In genomic region chr12:73730603-73731002, GRCm38 (mm10) we compare ENCODE assay signal across 14 mouse cellular contexts.
DNase-seq lines count a peak whose midpoint lies in the region; ATAC-seq and TF ChIP-seq lines count a peak whose summit lies in the region.
"Had no signal": no experiment of that assay in that cellular context is flagged by ENCODE, and none has a peak within 500 bp of the region (broad histone marks: within the 10 kb centered on the region; RNA-seq: fewer than 3 reads in every experiment).

No protein-coding gene starts in this region.

- H3K4me3 ChIP-seq in liver, adult 2 months (ENCODE audit: insufficient read depth, low read depth, low read length): no peak overlapping the region
- no peak overlapping the region for H3K4me3 ChIP-seq in liver, embryonic 12.5 days
- H3K4me3 ChIP-seq in embryonic facial prominence, embryonic 10.5 days: no peak overlapping the region
- H3K4me3 ChIP-seq: limb, embryonic 13.5 days; lung, embryonic 15.5 days had no signal

- DNase-seq in adrenal gland, adult (ENCODE audit: inconsistent age in 2 of 2, low spot score in 1 of 2): peak; percentile 60 to 86
- DNase-seq in adrenal gland, postnatal 25 days: no peak
- DNase-seq in liver, adult 2 months (ENCODE audit: extremely low read depth, low read depth, low spot score): peak; percentile 14
- DNase-seq in embryonic facial prominence, embryonic 10.5 days (ENCODE audit: low spot score): peak; percentile 45
- peak; percentile 94 for DNase-seq in retina, postnatal 1 day
- no peak for DNase-seq in spleen, postnatal 14 days (ENCODE audit: low spot score in 2 of 2)
- no peak for DNase-seq in B cell, adult 2 months
- DNase-seq: heart, postnatal 14 days; kidney, adult 8-10 months; spleen, adult 18-20 months had no signal

- no peak for ATAC-seq in liver, embryonic 12.5 days
- ATAC-seq: forebrain, embryonic 16.5 days had no signal

- H3K27me3 ChIP-seq in liver, adult 2 months (ENCODE audit: control insufficient read depth, insufficient read depth, low read length): no peaks in the 10 kb centered on the region
- H3K27me3 ChIP-seq in liver, embryonic 12.5 days (replicated peaks): no peaks in the 10 kb centered on the region
- H3K27me3 ChIP-seq in embryonic facial prominence, embryonic 10.5 days (replicated peaks; ENCODE audit: low read depth, poor library complexity, severe bottlenecking): peaks cover 61% of the 10 kb centered on the region
- H3K27me3 ChIP-seq: limb, embryonic 13.5 days; lung, embryonic 15.5 days had no signal

- H3K79me2 ChIP-seq in liver, adult 2 months (ENCODE audit: control insufficient read depth, insufficient read depth, low read length): no peaks in the 10 kb centered on the region

- no peaks in the 10 kb centered on the region for H3K9me3 ChIP-seq in liver, embryonic 12.5 days (replicated peaks)
- H3K9me3 ChIP-seq in embryonic facial prominence, embryonic 10.5 days: no peaks in the 10 kb centered on the region
- H3K9me3 ChIP-seq: limb, embryonic 13.5 days; lung, embryonic 15.5 days had no signal

- no peak overlapping the region for H3K9ac ChIP-seq in liver, adult 2 months (ENCODE audit: low read depth, low read length)
- no peak overlapping the region for H3K9ac ChIP-seq in liver, embryonic 12.5 days
- H3K9ac ChIP-seq: limb, embryonic 13.5 days; lung, embryonic 15.5 days had no signal

- no peak overlapping the region for H3K27ac ChIP-seq in liver, adult 2 months (replicated peaks; ENCODE audit: insufficient read depth, low read depth, low read length)
- H3K27ac ChIP-seq in liver, embryonic 12.5 days: no peak overlapping the region
- H3K27ac ChIP-seq in embryonic facial prominence, embryonic 10.5 days (replicated peaks): no peak overlapping the region
- H3K27ac ChIP-seq: limb, embryonic 13.5 days; lung, embryonic 15.5 days had no signal

- no peak overlapping the region for H3K4me2 ChIP-seq in liver, embryonic 12.5 days
- H3K4me2 ChIP-seq: limb, embryonic 13.5 days; lung, embryonic 15.5 days had no signal

- H3K36me3 ChIP-seq in liver, adult 2 months (ENCODE audit: control insufficient read depth, insufficient read depth, low read length): no peaks in the 10 kb centered on the region
- no peaks in the 10 kb centered on the region for H3K36me3 ChIP-seq in liver, embryonic 12.5 days
- no peaks in the 10 kb centered on the region for H3K36me3 ChIP-seq in embryonic facial prominence, embryonic 10.5 days (replicated peaks)
- H3K36me3 ChIP-seq: limb, embryonic 13.5 days; lung, embryonic 15.5 days had no signal

- no peaks in the 10 kb centered on the region for H3K4me1 ChIP-seq in liver, adult 2 months (ENCODE audit: control insufficient read depth, insufficient read depth, low read length)
- no peaks in the 10 kb centered on the region for H3K4me1 ChIP-seq in liver, embryonic 12.5 days
- H3K4me1 ChIP-seq in embryonic facial prominence, embryonic 10.5 days: peaks cover 24% of the 10 kb centered on the region

- no peak for TF ChIP-seq CTCF in liver, adult 2 months (IDR thresholded peaks at IDR 0.05; ENCODE audit: low read depth, low read length)

- no peak for TF ChIP-seq POLR2A in liver, adult 2 months (IDR thresholded peaks at IDR 0.05; ENCODE audit: extremely low read depth, insufficient read depth, low read length)

- 71% methylated on average over 4 of the region's 4 CpGs for WGBS in liver, adult 2 months
- 62% methylated on average over 4 of the region's 4 CpGs for WGBS in liver, embryonic 12.5 days (ENCODE audit: insufficient replicate concordance)
- WGBS in embryonic facial prominence, embryonic 10.5 days: 44% methylated on average over 4 of the region's 4 CpGs

Comparison
In these comparisons a context has a peak if more than half of its experiments do, and no peak if none do; other contexts are left out.
1. DNase-seq: peak in adrenal gland, adult (2 of 2), liver, adult 2 months (single experiment), embryonic facial prominence, embryonic 10.5 days (single experiment) and retina, postnatal 1 day (single experiment); none in adrenal gland, postnatal 25 days (single experiment), spleen, postnatal 14 days (0 of 2) and B cell, adult 2 months (0 of 2).